Mouse (Mus musculus) E14TG2a.4 (cell line): ENCODE results near the gene Tmem156.

ENCODE experiments used
- CTCF ChIP-seq: conservative IDR thresholded peaks from 2 replicates; pipeline ENCODE4 v1.5.1; 2014; ENCODE audit warnings: low read length
- POU5F1 ChIP-seq: IDR thresholded peaks from 2 replicates; pipeline ENCODE4 v1.6.1; 2014; ENCODE audit warnings: low read length, borderline replicate concordance

GRCm38 (mm10) chr5:65102641-65103042 lies 10.7 kb upstream of the Tmem156 start:
- TF ChIP-seq CTCF (no peak), POU5F1 (no peak)
